Mouse (Mus musculus) liver, adult (tissue): ENCODE results near the gene Inpp5k.

Source experiments
- GATA4 ChIP-seq: IDR thresholded peaks from 2 replicates; pipeline ENCODE4 v1.6.1; 2014; ENCODE audit warnings: mild to moderate bottlenecking, low read length; ENCODE audit not compliant: insufficient replicate concordance

Inpp5k gene

DNA sequence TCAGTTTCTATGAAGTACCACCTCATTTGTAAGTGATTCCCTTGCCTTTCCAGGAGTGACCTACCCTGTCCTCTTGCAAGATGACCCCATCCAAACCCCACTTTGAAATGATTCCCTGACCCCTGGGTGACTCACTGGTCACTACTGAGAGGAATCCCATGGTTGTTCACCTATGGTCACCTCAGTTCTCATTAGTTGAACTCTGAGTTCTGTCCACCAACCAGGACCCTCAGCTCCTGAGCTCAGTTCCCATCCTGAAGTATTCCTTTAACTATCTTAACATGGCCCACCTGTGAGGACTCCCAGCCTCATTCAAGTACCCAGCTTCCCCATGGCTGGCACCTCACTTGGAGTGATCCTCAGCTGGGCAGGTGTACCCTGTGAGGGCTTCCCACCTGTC is 27.1 kb downstream of the Inpp5k start:
- TF ChIP-seq GATA4: no peak

DNA sequence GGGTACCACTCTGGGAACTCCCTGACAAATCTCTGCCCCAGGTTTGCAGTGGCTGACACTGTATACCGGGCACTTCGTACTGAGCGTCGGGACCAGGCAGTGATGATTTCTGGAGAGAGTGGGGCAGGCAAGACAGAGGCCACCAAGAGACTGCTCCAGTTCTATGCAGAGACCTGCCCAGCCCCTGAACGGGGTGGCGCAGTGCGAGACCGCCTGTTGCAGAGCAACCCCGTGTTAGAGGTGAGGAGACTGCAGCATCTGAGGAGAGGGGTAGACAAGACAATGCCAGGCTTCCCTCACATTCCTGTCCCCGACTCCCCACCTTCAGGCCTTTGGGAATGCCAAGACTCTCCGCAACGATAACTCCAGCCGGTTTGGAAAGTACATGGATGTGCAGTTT is 27.5 kb downstream of the Inpp5k start:
- no peak for TF ChIP-seq GATA4

DNA sequence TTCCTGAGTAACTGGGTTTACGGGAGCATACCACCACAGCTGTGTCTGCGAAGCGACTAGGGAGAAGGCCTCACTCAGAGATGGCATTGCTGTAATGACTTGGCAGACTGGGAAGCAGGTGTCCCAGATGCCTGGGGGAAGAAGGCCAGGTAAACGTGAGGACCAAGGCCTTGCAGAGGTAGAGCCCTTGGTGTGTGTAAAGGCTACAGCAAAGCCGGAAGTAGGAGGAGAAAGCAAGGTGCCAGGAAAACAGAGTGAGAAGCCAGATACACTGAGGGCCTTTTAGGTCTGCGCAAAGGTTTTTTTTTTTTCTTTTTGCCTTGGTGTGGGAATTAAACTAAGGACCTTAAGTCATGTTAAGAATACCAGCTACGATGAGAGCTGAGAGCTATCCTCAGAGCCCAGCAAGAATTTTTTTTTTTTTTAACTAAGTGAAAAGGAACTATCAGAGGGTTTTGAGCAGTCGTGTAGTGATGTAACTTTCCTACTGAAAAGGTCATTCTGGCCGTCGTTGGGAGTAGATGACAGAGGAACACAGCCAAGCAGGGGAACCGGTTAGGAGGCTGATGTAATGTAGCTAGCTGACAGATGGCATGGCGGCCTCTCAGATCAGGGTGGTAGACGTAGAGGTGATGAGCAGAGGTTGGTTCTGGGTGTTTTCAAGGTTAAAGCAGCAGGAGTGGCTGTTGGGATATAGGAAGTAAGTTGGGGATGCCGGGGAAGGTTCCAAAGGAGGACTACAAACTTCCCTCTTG is 28.4 kb downstream of the Inpp5k start:
- no peak for TF ChIP-seq GATA4

DNA sequence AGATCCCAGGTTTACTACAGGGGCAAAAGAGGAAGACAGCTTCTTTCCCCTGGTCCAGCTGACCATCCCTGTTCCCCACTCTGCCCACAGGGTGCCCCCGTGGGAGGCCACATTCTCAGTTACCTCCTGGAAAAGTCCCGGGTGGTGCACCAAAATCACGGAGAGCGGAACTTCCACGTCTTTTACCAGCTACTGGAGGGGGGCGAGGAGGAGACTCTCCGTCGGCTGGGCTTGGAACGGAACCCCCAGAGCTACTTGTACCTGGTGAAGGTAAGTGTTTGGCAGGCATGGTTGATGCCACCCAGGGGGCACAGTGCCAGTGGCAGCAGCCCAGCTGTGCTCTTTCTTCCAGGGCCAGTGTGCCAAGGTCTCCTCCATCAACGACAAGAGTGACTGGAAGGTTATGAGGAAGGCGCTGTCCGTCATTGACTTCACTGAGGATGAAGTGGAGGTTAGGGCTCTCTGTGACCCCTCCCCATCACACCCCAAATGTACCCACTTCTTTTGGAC is 29.3 kb downstream of the Inpp5k start:
- no peak for TF ChIP-seq GATA4

DNA sequence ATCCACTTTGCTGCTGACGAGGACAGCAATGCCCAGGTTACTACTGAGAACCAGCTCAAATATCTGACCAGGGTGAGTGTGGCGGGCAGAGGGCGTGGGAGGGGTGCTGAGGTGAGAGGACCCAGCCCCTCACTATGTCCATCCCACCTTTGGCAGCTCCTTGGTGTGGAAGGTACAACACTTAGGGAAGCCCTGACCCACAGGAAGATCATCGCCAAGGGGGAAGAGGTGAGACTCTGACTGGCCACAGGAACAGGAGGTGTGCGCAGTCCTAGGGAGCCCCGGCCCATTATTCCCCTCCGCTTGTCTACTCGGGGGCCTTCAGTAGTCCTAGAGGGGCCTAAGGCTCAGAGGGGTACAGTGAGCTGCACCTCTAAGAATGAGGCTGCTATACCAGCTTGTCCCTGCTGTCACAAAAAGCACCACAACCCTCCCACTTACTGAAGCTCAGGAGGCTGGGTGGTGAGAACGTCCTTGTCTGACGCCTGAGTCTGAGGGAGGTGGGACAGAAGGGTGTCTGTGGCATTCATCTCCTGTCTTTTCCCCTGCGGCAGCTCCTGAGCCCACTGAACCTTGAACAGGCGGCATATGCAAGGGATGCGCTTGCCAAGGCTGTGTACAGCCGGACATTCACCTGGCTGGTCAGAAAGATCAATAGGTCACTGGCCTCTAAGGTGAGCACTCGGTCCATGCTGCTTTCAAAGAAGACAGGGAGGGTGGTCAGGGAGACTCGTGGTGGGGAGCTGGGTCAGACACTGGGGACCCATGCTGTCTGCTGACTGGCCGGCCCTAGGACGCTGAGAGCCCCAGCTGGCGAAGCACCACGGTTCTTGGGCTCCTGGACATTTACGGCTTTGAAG is 30.4 kb downstream of the Inpp5k start:
- no peak for TF ChIP-seq GATA4

DNA sequence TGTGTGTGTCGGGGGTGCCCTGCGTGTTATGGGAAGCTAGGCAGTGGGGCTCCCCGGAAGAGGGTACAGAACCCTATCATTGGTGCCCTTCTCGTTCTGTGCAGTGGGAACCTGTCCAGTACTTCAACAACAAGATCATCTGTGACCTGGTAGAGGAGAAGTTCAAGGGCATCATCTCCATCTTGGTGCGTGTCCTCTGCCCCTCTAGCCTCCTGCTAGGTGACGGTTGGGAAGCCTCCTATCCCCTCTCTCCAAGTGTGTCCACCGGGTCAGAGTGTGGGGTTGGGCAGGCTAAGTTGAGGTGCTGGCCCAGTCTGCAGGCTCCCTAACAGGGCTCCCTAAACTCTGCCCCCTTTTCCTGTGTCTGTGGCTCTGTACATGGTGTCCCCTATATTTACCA is 31.3 kb downstream of the Inpp5k start:
- no peak for TF ChIP-seq GATA4

DNA sequence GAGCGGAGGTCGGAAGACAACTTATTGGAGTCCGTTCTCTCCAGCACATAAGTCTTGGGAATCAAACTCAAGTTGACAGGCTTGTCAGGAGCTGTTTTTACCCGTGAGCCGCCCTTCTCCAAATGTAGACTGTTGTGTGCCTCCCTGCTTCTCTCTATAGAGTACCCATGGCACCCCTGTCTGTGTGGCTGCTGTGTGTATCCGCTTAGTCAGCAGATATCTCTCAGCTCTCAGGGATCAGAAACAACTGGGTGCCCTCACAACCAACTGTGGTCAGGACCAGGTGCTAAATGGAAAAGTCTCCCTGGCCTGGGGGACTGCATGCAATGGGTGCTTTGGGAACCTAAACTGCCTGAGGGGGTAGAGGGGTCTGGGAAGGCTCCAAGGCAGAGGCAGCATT is 35.5 kb downstream of the Inpp5k start:
- no peak for TF ChIP-seq GATA4

DNA sequence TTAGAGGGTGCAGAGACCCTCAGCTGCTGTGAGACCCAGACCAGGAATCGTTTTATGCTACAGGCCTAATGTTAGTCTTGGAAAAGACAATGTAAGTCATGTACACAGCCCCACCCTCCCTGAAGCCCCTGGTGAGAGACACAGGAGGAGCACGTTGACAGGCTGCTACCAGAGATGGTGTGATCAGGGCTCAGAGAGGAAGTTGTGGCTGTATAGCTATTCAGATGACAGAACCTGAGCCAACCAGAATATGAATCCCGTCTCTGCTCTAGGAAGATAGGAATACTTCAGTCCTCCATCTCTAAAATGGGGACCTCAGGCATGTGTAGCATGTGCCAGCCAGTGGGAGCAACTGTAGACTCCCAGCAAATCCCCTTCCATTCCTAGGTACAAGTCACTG is 37.8 kb downstream of the Inpp5k start:
- TF ChIP-seq GATA4: no peak

DNA sequence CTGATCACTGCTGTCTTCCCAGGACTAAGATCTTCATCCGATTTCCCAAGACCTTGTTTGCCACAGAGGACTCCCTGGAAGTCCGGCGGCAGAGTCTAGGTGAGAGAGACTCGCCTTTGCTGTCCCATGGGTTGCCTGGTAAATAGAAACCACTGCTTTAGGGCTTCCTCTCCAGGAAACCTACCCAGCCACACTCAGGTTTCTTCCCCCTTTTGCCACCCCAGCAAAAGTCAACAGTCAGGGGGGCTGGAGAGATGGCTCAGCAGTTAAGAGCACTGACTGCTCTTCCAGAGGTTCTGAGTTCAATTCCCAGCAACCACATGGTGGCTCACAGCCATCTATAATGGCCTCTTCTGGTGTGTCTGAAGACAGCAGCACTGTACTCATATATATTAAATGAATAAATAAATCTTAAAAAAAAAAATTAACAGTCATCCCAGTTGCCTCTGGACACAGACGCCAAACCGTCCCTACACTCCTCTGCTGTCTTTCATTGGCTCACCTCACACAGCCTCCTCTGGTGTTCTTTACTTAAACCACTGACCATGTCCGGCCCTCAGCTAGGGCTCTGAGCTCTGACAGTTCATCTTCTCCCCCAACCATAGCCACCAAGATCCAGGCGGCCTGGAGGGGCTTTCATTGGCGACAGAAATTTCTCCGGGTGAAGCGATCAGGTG is 38.5 kb downstream of the Inpp5k start:
- no peak for TF ChIP-seq GATA4

DNA sequence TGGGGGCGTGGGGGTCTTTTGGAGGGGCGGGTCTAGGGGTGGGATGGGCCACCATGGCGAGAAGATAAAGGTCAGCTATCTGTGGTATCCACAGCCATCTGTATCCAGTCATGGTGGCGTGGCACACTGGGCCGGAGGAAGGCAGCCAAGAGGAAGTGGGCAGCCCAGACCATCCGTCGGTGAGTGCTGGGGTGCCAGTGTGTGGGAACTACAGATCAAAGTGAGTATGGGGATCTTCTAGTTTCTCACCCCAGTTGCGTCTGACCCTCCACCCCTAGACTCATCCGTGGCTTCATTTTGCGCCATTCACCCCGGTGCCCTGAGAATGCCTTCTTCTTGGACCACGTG is 39.0 kb downstream of the Inpp5k start:
- no peak for TF ChIP-seq GATA4

DNA sequence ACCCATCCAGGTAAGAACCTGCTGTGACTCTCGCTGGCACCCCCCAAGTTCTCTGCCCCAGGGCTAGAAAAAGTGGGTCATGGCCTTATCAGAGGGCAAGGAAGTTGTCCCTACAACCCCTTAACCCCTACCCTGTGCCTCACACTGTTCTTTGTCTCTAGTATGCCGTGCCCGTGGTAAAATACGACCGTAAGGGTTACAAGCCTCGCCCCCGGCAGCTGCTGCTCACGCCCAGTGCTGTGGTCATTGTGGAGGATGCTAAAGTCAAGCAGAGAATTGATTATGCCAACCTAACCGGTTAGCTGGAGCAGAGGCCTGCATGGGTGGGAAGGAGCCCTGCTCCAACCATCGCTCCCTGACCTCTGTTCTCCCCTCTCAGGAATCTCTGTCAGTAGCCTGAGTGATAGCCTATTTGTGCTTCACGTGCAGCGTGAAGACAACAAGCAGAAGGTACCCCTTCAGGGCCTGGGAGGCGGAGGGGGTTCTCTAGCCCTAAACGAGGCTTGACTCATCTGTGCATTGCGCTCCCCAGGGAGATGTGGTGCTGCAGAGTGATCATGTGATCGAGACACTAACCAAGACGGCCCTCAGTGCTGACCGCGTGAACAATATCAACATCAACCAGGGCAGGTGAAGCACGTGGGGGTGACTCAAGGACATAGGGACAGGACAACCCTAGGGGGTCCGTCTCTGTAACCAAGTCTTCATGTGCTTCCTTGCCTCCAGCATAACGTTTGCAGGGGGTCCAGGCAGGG is 40.8 kb downstream of the Inpp5k start:
- no peak for TF ChIP-seq GATA4

DNA sequence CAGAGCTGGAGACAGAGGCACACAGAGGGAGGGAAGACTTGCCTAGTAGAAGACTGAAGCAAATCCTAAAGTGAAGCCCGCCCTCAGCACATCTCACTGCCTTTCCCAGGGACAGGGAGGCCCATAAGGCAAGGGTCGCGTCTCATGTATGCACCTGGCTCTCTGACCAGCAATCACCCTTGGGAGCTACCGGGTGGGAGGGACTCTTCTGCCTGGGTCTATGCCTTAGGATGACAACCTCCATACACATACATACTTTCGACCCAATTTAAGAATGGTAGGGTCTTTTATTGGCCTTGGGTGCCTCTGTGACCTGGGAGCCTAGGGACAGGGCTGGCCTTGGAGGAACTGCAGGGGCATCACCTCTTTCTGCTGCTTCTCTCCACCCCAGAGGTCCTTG is 42.6 kb downstream of the Inpp5k start:
- TF ChIP-seq GATA4: no peak

DNA sequence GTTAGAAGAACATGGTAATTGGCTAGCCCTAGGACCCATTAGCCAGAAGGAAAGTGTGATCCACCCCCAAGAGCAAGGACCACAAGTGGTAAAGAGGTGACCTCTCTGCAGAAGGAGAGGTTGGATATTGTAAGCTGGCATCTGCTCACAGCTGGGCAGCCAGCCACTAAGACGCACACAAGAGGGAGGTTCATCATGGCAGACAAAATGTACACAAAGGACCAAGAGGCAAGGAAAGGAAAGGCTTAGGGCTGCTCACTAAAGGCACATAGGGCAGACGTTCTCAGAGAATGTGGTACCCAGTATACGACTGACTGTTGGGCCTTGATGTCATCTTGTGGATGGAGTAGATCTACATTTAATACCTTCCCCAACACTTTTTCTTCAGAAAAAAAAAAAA is 44.1 kb downstream of the Inpp5k start:
- no peak for TF ChIP-seq GATA4

DNA sequence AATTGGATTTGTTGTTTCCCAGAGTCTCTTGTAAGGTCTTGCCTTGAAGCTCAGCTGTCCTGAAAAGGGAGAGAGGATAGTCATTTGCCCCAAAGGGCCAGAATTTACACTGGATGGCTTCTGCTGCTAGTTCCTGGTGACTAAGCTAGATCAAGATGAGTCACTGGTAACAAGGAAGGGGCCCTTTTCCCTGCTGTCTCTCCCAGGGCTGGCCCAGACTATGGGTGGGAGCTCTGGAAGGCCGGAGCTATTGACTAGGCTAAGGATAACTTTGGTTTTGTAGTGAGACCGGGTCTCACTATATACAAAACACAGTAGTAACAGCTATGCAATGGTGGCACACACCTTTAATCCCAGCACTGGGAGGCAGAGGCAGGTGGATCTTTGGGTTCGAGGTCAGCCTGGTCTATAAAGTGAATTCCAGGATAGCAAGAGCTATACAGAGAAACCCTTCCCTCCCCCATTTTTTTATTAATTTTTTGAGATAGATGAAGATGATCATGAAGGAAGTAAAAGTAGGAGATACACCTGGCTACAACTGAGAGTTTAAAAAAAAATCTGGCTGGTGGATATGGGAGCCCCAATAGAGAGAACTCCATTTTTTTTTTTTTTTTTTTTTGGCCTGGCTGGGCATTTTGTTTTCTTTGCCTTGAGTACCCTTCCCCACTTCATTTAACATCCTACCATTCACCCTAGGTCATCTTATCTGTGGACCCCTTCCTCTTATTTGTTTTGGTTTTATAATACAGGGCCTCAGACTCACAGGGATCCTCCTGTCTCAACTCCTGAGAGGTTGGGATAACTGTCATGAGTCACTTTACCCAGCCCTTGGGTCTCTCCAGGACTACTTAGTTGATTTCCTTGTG is 47.3 kb downstream of the Inpp5k start:
- TF ChIP-seq GATA4: no peak
